Mouse (Mus musculus): ENCODE results near the gene Osbpl5.

Osbpl5 gene

DNA sequence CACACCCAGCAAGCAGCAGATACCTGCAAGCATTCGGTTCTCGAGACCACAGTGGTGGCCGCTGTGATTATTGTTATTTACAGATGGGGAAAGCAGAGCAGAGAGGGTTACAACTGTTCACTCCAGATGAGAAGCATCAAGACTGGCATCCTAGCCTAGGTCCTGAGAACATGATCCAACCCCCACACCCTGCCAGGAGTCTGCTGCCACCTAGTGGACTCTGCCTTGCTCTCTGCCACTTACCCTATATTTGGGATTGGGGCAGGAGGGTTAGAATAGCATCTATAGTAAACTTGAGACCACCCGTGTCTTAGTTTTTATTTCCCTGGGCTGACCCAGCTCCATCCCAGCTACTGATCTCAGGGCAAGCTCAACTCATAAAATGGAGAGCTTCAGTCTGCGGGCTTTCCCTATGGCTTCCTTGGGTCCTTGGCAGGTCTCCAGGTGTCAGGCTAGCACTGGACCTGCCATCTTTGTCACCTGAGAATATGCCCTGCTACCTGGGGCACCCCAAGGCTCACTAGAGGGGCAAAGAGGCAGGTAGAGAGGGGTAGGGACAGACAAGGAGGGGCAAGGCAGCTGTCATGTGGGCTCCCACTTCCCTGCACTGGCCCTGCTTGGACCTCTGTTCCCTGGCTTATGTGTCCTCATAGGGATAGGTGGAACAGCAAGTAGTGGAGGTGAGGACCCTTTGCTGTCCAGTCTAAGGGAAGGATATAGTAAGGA is 2.6 kb downstream of the Osbpl5 start:
- peak; percentile 85 to 87 for DNase-seq

DNA sequence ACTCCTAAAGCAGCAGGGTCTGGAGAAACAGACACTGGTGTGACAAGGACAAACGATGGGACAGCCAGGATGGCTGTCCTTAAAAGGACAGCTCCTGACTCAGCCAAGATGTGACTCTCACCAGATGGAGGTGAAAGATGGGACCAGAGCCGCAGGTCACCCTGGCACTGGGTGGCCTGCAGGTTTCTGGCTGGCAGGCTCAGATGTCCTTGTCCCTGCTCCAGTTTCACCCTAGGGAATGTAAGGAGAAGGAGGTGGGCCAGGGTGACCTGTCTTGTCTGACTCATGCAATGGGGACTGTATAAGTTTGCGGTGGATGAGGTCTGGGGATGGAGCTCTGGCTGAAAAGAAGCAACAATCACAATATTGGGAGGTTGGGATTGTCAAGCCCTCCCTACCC is 4.2 kb downstream of the Osbpl5 start:
- DNase-seq: peak in 1 of 2 experiments; percentile 41

DNA sequence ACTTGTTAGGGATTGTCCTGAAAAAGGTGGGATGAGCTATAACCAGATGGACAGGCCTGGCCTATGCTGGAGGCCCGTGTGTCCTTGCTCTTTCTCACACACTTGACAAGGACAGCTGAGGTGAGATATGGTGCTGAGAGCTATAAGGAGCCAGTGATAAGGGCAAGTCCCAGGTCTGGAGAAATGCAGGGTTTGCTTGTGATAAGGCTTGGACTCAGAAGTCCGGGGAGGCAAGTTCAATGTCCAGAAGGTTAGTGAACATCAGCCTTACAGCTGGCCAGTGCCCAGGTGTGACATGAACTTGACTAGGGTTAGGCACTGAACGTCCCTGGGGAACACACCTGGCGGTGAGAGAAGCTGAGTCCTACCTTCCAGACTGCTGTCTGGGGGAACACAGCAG is 4.7 kb downstream of the Osbpl5 start:
- DNase-seq: no peak

DNA sequence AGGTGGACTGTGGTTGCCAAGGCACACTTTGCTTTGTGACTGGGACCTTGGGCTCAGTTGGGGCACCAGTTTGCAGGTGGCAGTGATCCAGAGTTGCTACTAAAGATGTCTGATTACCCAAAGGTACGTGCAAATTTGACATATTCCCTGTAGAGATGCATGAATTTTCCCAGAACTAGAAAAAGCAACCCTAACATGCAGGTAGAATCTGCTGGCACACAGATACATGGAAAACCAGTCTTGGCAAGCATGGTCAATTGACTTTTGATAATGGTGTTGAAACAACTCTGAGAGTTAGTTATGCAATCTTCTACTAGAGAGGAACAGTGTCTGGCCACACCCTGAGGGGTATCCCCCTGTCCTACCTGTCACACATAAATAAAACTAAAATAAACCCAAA is 5.4 kb downstream of the Osbpl5 start:
- no peak for DNase-seq

DNA sequence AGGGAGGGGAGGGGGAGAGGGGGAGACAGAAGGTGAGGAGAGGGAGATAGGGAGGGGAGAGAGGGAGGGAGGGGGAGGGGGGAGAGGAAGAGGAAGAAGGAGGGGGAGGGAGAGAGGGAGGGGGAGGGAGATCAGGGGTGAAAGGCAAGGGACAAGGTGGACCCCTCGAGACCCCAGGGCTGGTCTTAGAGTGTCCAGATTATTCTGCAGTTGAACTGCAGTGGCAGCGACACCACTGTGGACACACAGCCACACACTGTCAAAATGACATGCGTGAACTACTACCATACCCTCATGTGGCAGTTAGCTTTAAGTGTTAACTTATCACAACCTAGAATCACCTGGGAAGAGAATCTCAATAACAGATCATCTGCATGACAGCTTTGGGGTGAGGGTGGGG is 7.7 kb downstream of the Osbpl5 start:
- no peak for DNase-seq

DNA sequence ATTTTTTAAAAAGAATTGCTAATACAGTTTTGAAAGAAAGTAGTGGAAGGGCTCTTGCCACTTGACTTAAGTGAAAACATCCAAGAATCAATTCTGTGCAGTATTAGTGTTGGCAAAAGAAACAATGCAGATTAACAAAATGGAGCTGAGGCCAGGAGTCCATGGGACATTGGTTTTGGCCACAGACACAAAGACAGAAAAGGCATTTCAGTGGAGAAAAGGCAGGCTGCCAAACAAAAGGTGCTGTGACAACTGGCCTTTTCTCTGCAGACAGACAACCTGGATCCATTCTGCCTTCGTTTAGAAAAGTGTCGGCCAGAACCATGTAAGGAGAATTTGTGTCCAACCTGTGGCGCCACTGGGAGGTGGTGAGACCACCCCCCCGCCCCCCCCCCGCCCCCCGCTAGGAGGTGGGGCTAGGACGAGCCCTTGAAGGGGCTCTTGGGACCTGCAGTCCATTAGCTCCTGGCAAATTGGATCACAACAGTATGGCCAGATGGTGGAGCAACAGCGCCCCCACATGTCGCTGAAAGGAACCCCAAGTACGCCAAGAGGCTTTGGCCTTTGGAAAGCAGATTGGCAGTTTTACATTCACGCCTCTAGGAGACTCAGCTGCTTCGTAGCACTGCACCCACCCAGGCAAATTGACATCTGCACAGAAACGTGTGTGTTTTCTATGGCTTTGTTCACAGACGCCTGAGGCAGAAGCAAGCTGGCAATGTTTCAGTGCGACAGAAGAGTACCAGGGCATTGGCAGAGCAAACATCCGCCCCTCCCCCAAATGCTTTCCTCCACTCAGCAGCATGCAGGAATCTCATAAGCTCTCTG is 8.5 kb downstream of the Osbpl5 start:
- peak; percentile 96 for DNase-seq

DNA sequence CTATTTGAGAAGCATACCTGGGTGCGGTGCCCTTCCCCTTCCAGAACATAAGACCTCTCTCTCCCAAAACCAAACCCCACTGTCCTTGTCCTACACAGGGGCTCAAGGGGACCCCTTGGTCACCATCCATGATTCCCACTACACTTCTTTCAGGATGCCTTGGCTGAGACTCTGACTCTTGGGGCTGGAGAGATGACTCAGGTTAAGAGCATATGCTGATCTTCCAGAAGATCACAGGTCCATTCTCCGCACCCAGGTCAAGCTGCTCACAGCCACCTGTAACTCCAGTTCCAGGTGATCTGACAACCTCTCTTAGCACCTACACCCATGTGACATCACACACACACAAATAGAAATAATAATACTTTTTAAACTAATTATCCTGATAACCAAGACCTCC is 16.1 kb downstream of the Osbpl5 start:
- DNase-seq: no peak

- peak; percentile 84 to 86 for DNase-seq
Measured at GRCm38 (mm10) chr7:143739511-143740461, 17.0 kb downstream of the Osbpl5 start.

- DNase-seq: peak; percentile 79 to 83
Measured at GRCm38 (mm10) chr7:143738601-143739006, 18.2 kb downstream of the Osbpl5 start.

DNA sequence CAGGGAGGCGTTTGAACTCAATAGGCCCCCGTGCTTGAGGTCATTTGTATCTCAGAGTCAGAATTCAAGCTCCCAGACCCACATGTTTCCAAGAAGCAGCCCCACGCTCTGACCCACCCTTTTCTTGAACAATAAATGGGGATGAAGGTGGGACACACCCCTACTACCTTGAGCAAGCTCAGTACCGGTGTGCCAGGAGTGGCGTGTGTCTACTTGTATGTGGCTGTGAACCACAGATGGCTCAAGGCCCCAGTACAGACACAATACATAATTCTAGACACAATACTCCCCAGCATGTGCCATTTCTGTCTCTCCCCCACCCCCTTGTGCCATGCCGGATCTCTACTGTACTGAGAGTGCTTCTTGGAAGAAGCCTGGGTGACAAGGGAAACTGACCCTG is 18.6 kb downstream of the Osbpl5 start:
- no peak for DNase-seq

GRCm38 (mm10) chr7:143733746-143734145 is 23.0 kb downstream of the Osbpl5 start:
- no peak for DNase-seq

- DNase-seq: no peak
Measured at GRCm38 (mm10) chr7:143729886-143730285, 26.9 kb downstream of the Osbpl5 start.

DNA sequence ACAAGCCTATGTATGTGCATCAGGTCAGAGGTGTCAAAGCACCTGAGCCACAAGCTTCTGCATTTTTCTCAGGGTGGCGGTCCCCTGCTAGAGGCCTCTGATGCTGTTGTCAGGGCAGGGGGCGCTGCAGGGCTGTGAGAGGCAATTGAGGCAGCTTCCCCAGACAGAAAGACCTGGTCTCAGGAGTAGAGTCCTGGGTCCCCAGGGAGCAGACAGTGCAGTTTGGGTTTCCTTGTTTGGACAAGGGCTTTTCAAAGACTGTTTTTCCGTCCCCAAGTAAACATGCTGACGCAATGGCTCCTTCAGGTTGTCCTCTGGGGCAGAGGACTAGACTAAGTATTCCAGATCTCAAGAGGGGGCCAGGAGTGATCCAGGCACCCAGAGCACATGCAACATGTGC is 30.4 kb downstream of the Osbpl5 start:
- peak in 1 of 2 experiments; percentile 20 for DNase-seq

GRCm38 (mm10) chr7:143723841-143724240 is 32.9 kb downstream of the Osbpl5 start:
- DNase-seq: no peak

GRCm38 (mm10) chr7:143722646-143723045 is 34.1 kb downstream of the Osbpl5 start:
- DNase-seq: peak in 1 of 2 experiments; percentile 26

DNA sequence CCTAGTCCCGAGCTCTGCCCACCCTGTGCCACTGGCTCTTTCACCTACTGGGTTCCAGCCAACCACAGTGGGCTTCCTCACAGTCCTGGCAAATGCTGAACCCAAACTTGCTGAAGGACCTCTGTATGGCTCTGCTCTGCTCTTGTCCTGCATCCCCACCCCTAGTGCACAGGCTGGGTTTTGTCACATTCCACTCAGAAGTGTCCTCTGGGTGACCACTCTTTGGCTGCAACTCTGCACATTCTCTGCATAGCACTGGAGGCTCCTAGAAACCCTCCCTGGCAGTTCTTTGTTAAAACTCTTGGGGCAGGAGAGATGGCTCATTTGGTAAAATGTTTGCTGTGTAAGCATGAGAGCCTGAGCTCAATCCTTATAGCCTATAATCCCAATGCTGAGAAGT is 39.0 kb downstream of the Osbpl5 start:
- DNase-seq: no peak

DNA sequence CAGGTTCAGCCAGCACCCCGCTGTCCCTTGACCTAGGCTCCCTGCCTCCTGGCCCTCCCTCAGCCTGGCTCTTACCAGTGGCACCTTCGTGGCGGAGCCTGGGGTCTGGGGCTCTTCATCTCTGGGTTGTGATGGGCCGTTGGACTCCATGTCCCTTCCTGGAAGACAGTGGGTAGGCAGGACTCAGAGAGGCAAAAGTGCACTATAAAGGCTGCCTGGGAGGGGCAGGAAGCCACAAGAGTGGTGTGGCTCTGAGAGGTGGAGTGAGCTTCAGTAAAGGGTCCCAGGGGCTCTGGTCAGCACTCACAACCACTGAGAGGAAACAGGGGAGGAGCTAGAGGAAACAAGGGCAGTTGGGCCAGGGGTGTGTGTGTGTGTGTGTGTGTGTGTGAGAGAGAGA is 43.4 kb downstream of the Osbpl5 start:
- DNase-seq: no peak

- peak in 1 of 2 experiments; percentile 15 for DNase-seq
Measured at GRCm38 (mm10) chr7:143712771-143713348, 43.9 kb downstream of the Osbpl5 start.

DNA sequence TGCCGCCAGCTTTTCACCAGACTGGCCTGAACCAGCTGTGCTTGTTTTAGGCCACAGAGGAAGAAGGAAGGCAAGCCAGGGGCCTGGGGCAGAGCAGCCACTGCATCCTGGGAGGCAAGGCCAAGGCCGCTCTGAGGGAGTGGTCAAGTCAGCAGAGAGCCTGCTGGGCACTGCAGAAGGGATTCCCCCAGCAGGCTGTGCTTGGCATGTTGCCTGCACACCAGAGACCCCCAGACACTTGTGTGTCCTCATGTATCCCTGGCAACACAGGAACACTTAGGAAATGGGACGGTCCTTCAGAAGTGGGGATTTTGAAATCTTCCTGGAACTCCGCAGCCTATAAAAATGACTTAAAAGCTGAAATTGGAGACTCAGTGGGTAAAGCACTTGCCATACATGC is 44.8 kb downstream of the Osbpl5 start:
- DNase-seq: peak in 1 of 2 experiments; percentile 30

DNA sequence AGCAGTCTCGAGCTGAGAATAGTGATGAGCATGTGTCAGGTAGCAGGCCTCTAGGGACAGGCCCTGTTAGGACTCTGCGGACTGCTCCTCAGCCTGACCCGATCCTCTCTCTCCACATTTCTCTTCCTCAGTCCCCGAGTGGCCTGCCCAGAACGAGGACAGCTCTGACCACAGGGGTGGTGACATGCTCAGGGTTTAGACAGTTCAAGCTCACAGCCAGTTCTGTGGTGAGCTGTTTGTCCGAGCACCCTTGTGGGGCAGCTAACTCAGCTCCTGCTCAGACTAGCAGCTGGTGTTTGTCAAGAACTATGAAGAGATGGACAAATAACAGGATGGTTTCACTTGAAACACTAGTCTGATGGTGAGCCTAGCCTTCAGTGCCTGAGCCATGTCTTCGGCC is 45.4 kb downstream of the Osbpl5 start:
- no peak for DNase-seq

DNA sequence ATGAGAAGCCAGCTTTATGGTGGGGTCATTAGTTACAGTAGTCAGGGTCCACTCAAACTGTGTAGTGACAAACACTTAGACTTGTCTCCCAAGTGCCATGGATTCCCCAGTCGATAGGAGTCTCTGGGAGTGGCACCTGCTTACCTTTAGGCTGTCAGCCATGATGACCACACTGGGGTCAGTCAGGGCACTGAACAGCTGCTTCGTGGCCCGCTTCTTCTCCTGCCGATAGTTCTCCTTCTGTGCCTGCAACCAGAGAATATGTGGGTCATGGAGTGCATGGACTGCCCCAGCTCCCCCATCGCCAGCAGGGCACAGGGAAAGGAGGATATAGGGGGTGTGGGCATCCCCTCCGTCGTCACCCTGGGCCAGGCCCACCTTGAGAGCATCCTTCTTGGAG is 47.4 kb downstream of the Osbpl5 start:
- DNase-seq: no peak

DNA sequence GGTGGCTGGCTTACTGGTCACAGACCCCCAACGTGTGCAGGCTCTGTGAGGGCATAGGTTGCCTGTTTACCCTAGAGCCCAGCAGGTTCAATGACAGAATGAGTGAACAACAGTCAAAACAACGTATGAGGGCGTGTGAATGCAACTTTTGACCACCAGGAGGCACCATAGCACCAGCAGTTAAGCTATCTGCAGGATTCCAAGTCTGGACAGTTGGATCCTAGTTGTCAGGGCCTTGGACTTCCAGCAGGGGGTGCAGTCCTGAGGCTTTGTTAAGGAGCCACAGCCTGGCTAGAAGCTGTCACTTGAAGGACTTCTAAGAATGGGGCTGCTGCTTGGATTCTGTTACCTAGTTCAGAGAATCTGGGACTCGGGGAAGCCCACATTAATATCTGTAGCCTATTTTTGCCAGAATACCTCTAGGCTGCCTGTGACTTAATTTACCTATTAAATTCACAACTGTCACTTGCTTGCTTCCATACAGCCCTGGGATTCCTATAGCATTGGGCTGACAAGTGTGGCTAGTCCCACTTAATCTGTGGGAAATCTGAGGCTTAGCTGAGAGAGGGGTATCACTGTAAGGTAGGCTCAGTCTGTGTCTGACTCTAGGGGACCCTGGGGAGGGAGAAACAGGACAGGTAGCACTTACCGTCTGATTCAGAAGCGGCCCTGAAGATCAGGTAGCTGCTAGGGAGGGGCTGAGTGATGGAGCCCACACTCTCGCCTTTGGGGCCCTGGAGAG is 49.9 kb downstream of the Osbpl5 start:
- DNase-seq: peak; percentile 98 to 99
